Mouse (Mus musculus) small intestine, adult 2 months (tissue): ENCODE results near the gene Cnr2.

Source experiments
- CTCF ChIP-seq: fragments of 200-500 bp; IDR thresholded peaks from 2 replicates; pipeline ENCODE4 v1.5.1; 2012; ENCODE audit warnings: low read depth, mild to moderate bottlenecking, control low read depth, inconsistent platforms, low read length, moderate library complexity, mixed read lengths; ENCODE audit not compliant: insufficient replicate concordance, insufficient read length; ENCODE audit errors: extremely low read depth
- POLR2A ChIP-seq: fragments of 200-500 bp; IDR thresholded peaks from 2 replicates; pipeline ENCODE4 v1.6.1; 2012; ENCODE audit warnings: low read depth, mild to moderate bottlenecking, control low read depth, inconsistent platforms, low read length, moderate library complexity

DNA sequence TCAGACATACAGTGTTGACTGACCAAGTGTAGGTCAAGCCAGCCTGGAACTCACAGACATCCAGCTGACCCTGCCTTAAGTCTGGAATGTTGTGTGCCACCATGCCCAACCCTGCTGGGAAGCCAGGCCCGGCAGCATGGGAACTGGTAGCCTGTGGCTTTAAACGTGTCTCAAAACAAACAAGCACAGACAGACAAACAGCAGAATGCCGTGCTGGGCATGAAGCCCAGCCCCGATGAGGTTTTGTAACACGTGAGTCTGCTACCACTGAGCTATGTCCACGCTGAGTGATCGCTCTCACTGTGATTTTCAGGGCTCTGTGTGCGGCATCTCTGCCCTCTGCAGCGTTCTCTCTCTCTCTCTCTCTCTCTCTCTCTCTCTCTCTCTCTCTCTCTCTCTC is 60.7 kb downstream of the Cnr2 start:
- TF ChIP-seq CTCF (no peak), POLR2A (no peak)
